Mouse (Mus musculus): Measurements from ENCODE around the gene Caly.

- TF ChIP-seq POU5F1 (IDR thresholded peaks at IDR 0.05; ENCODE audit: borderline replicate concordance, low read length) (no peak), CTCF (conservative IDR thresholded peaks at IDR 0.05; ENCODE audit: low read length) (no peak)
These were observed 49.0 kb downstream of the Caly start for GRCm38 (mm10) chr7:140033386-140033785.
